Mouse (Mus musculus) lung, postnatal 10 days (tissue): ENCODE results near the gene Mboat2.

Experiments
- DNase-seq: peaks from one replicate; pipeline ENCODE4 v3.0.0; 2021

Gene Mboat2

GRCm38 (mm10) chr12:24863762-24864161 is 33.1 kb downstream of the Mboat2 start:
- no peak for DNase-seq

GRCm38 (mm10) chr12:24866645-24867044 is 36.0 kb downstream of the Mboat2 start:
- no peak for DNase-seq

GRCm38 (mm10) chr12:24868694-24869093 is 38.0 kb downstream of the Mboat2 start:
- DNase-seq, result no peak

DNA sequence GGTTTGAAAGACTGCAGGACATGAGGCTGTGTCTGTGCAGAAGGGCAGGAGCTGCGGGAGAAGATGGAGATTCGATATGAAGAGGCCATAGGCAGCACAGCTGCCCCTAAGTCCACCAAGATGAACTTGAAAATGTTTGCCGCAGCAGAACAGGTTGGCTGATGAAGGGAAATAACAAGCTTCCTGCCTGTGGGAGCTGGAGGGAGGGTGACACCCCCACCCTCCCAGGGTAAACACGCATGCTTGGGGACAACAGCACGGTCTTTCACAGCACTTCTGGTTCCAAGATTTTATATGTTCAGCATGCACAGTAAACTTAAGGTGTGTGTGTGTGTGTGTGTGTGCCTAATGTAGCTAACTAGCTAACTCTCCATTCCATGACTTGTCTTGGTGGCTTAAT is 38.6 kb downstream of the Mboat2 start:
- no peak for DNase-seq

- no peak for DNase-seq
These were observed 40.2 kb downstream of the Mboat2 start for GRCm38 (mm10) chr12:24870901-24871300.

- no peak for DNase-seq
These were observed 41.6 kb downstream of the Mboat2 start for GRCm38 (mm10) chr12:24872264-24872663.

DNA sequence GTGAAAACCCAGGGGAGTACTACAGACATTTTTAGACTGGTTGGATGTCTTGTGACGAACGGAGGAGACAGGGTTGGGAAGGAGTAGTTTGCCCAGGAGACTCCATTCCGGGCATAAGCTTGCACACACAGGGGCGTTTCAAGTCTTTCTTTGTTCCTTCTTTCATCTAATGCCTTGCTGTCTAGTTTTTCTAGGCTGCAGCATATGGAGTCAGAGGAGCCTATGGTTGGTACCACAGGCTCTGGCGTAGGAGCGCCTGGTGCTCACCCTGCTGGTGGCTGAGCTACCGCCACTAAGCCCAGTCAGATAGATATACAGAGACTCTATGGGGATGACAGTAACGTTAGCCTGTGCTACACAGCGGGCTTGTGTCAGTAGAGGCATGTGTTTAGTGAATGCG is 42.0 kb downstream of the Mboat2 start:
- DNase-seq, result no peak

- no peak for DNase-seq
These were observed 45.2 kb downstream of the Mboat2 start for GRCm38 (mm10) chr12:24875908-24876307.

DNA sequence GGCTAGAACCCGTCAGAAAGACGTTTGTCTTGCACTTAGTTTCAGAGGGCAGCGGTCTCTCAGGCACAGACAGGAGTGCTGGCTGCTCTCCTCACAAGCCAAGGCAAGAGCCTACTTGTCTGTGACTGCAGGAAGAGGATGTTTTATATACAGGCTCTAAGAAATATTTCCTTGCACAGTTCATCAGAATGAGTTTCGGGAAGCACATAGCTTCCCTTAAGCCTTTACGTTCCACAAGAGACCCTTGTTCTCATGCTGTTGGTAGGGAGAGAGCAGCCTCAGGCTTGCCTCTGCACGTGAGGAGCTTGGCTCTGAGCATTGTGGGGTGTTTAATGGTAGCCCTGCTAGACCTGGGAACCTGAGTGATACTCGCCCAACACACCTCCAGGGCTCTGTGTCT is 46.6 kb downstream of the Mboat2 start:
- peak; percentile 22 for DNase-seq

- DNase-seq, result no peak
These were observed 47.4 kb downstream of the Mboat2 start for GRCm38 (mm10) chr12:24878090-24878489.

DNA sequence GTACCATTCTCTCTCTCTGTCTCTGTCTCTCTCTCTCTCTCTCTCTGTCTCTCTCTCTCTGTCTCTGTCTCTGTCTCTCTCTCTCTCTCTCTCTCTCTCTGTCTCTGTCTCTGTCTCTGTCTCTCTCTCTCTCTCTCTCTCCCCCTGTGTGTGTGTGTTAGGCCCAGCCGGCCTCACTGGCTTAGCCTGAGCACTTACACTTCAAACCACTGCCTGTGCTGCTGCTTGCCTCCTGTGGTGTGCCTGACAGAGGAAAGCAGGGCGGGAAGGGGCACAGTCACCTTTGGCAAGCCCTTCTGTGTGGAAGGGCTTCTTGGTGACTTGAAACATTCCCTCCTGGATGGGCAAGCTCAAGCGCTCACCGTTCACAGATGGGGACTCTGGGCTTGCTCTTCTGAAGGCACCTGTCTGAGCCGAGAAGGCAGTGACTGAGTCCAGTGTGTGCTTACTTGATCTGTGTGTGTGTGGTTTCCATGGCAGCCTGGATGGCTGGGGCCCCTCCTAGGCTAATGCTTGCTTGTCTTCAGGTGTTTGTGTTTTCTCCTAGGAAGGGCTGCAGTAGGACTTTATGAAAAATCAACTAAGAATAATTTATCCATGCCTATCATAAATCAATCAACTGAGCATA is 48.2 kb downstream of the Mboat2 start:
- no peak for DNase-seq

DNA sequence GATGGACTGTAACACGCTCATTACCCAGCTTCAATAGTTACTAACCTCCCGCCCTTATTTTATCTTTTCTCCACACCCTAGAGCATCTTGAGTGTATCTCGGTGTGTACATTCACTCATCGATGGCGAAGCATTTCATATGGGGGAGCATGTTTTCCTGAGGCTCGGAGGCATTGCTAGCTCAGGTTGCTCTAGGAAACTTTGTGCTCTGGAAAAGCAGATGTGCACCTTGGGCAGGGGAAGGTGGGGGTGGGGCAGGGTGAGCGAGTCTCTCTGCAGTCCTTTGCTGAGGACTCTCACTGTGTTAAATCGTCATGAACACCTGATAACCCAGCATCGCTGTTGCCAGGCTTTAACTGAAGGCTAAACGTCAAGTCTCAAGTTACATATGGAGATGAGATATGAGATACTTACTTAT is 48.9 kb downstream of the Mboat2 start:
- no peak for DNase-seq

DNA sequence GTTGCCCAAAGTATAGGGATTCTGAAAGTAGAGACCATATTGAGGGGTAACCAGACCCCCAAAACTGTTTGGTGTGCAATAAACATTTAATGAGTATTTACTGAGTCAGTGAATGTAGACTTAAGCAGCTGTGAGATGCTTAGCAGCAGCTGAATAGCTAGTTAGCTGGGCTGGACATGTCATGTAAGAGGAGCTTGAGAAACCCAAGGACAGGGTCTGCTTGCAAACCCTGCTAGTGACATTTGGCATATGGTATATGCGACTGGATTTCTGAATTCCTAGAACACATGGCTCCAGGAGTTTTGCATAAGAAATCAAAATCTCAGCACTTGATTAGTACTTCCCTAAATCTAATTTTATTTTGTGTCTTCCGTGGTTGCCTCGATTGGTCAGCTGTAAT is 52.6 kb downstream of the Mboat2 start:
- DNase-seq, result no peak

- DNase-seq, result no peak
These were observed 56.1 kb downstream of the Mboat2 start for GRCm38 (mm10) chr12:24886800-24887199.

DNA sequence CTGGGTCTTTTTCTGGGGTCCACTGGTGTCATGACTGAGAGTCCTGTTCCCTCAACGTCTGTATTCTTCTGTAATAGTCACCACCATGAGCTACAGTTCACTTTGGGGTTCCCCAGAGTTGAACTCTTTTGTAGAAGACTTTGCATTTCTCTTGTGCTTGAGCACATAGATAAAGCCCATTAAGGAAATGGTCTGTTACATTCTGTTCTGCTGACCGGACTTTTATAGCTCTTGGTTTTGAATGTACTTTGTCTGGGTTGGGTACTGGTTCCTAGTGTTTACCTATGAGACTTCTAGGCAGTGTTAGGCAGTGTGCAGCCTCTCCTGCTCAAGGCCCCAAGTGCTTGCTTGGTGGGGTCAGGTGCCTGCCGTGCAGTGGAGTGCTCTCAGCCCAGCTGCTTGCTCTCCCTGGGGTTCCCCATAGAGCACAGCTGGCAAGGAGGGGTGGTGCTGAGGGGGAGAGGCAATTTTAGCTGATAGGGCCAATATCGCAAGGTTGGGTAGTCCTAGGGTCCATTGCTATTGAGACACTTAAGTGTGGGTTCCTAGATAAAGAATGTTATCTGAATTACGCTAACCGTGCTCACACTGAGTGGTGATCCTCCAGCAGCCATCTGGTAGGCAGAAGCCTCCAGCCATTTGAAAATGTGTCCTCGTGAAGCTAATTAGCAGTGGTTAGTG is 58.8 kb downstream of the Mboat2 start:
- DNase-seq, result no peak

DNA sequence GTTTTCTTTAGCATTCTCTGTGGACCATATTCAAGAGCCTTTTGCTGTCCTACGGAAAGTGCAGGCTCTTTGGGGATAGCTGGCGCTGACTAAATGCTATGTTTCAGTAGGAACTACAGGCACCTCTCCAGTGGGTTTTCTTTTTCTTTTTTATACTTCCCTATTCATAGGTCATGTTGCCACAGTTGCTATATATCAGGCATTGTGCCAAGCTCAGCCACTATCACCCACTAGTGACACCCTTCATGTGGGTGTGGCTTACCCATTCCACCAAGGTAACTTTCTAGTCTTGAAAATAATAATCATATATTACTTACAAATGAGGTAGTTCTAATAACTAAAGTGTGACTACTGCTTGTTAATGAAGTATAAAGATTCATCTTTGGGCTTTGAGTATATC is 59.5 kb downstream of the Mboat2 start:
- DNase-seq, result no peak

GRCm38 (mm10) chr12:24890684-24891459 is 60.2 kb downstream of the Mboat2 start:
- no peak for DNase-seq

GRCm38 (mm10) chr12:24892536-24892935 is 61.9 kb downstream of the Mboat2 start:
- DNase-seq, result no peak

DNA sequence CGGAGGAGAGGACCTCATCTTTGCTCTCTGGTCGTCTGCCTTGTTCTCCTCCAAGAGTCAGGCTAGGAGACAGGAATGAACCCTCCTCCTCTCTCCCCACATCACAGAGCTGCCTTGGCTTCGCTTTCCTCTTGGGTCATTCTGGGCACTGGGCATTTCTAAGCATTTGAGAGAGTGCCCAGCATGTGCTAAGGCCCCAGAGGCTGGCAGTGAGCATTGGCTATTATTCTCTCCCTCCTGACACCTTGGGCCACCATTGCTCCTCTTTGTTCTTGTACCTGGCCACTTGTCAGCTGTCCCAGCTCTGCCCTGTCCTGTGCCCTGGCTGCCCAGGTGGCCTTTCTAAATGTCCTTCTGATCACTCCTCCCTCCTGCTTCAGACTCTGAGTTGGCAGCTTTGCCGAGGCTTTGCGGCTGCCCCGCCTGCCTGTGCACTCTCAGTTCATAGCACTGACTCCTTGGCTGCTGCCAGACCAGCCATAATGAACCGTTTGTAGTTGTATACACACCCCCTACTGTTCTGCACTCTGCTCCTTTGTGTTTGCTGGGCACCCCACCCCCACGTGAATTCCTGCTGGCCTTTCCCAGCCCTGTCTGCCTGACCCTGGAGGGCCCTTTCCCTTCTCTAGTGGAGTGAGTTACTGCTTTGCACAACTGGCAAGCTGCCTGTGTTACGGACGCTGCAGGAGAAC is 63.2 kb downstream of the Mboat2 start:
- DNase-seq, result peak; percentile 77

DNA sequence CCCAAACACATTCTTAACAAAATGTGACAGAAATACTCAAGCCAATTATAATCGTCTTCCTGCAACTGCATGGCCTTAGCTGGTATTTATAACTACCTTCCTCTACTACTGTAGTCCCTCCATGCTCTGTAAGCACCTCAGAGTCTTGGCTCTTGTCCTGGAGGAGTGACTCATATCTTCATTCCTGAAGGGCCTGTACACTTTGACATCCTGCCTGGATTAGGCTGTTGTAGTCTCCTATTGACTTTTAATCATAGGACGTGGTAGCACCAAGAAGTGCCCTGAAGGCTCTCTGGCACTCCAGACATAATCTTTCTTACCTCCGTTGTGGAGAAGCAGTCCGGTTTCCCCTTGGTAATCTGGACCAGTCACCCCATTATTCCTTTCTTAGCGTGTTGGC is 64.7 kb downstream of the Mboat2 start:
- peak; percentile 62 for DNase-seq

- no peak for DNase-seq
These were observed 66.7 kb downstream of the Mboat2 start for GRCm38 (mm10) chr12:24897354-24897753.

GRCm38 (mm10) chr12:24898226-24898625 is 67.5 kb downstream of the Mboat2 start:
- DNase-seq, result no peak

- DNase-seq, result no peak
These were observed 69.0 kb downstream of the Mboat2 start for GRCm38 (mm10) chr12:24899636-24900035.
